Mouse (Mus musculus): ENCODE measurements around the gene Cd300lg. TPM values are rescaled to one million over a fixed set of nuclear protein-coding genes. Genes with fewer than 3 reads are reported as not detected.
A peak's percentile ranks its signal among the peaks of the same experiment; 100 is the strongest.

The Cd300lg gene
- polyA plus RNA-seq, 1 experiment = not detected

GRCm38 (mm10) chr11:102025991-102026660 lies 15.2 kb upstream of the Cd300lg start:
- Histone ChIP-seq H3K27me3 (ENCODE audit: control insufficient read depth, insufficient read depth, insufficient read length) (peaks cover 19% of the 10 kb centered on the region), H3ac (ENCODE audit: control insufficient read depth, insufficient read length) (peak overlapping the region; percentile 34), H3K36me3 (ENCODE audit: control insufficient read depth, insufficient read depth) (no peaks in the 10 kb centered on the region), H3K4me2 (ENCODE audit: low read depth) (peak overlapping the region; percentile 58), H3K4me3 (peak overlapping the region; percentile 9), H3K79me2 (ENCODE audit: control insufficient read depth, insufficient read depth) (no peaks in the 10 kb centered on the region)
- TF ChIP-seq TCF3 (IDR thresholded peaks at IDR 0.05; ENCODE audit: insufficient read length, low read depth) (no peak), MYOD1 (IDR thresholded peaks at IDR 0.05; ENCODE audit: control insufficient read depth in 1 of 3, insufficient read length in 2 of 3, low read depth in 2 of 3) (no peak), SRF (IDR thresholded peaks at IDR 0.05; ENCODE audit: control insufficient read depth, insufficient read length, low read depth) (no peak), TCF12 (IDR thresholded peaks at IDR 0.05; ENCODE audit: insufficient read depth, poor library complexity, severe bottlenecking) (no peak), USF1 (IDR thresholded peaks at IDR 0.05; ENCODE audit: low read depth) (no peak), CEBPB (IDR thresholded peaks at IDR 0.05; ENCODE audit: insufficient read depth, poor library complexity, severe bottlenecking) (no peak), REST (IDR thresholded peaks at IDR 0.05; ENCODE audit: insufficient read depth, insufficient read length) (no peak), E2F4 (IDR thresholded peaks at IDR 0.05; ENCODE audit: insufficient read depth) (no peak), POLR2AphosphoS2 (IDR thresholded peaks at IDR 0.05; ENCODE audit: insufficient read length, low read depth) (no peak), MYOG (IDR thresholded peaks at IDR 0.05; ENCODE audit: control insufficient read depth in 1 of 3, insufficient read depth in 1 of 3, insufficient read length in 2 of 3, low read depth in 2 of 3) (no peak), POLR2A (IDR thresholded peaks at IDR 0.05; ENCODE audit: insufficient read length, low read depth) (no peak), MAX (IDR thresholded peaks at IDR 0.05; ENCODE audit: low read depth) (no peak)

GRCm38 (mm10) chr11:102026694-102027360 lies 14.5 kb upstream of the Cd300lg start:
- peak overlapping the region; percentile 34 for H3ac ChIP-seq (ENCODE audit: control insufficient read depth, insufficient read length)
- TF ChIP-seq CEBPB (IDR thresholded peaks at IDR 0.05; ENCODE audit: insufficient read depth, poor library complexity, severe bottlenecking) (no peak), USF1 (IDR thresholded peaks at IDR 0.05; ENCODE audit: low read depth) (no peak), POLR2A (IDR thresholded peaks at IDR 0.05; ENCODE audit: insufficient read length, low read depth) (no peak)
- H3K27me3 ChIP-seq (ENCODE audit: control insufficient read depth, insufficient read depth, insufficient read length) = peaks cover 22% of the 10 kb centered on the region
- peak overlapping the region; percentile 58 for H3K4me2 ChIP-seq (ENCODE audit: low read depth)
- H3K36me3 ChIP-seq (ENCODE audit: control insufficient read depth, insufficient read depth) = no peaks in the 10 kb centered on the region
- peak overlapping the region; percentile 9 for H3K4me3 ChIP-seq
- no peaks in the 10 kb centered on the region for H3K79me2 ChIP-seq (ENCODE audit: control insufficient read depth, insufficient read depth)

GRCm38 (mm10) chr11:102027361-102028017 lies 13.8 kb upstream of the Cd300lg start:
- peak overlapping the region; percentile 51 for H3K4me2 ChIP-seq (ENCODE audit: low read depth)
- H3ac ChIP-seq (ENCODE audit: control insufficient read depth, insufficient read length) = no peak overlapping the region
- H3K27me3 ChIP-seq (ENCODE audit: control insufficient read depth, insufficient read depth, insufficient read length) = peaks cover 22% of the 10 kb centered on the region
- no peaks in the 10 kb centered on the region for H3K79me2 ChIP-seq (ENCODE audit: control insufficient read depth, insufficient read depth)
- H3K4me3 ChIP-seq = peak overlapping the region; percentile 9
- H3K36me3 ChIP-seq (ENCODE audit: control insufficient read depth, insufficient read depth) = no peaks in the 10 kb centered on the region
- TF ChIP-seq CEBPB (IDR thresholded peaks at IDR 0.05; ENCODE audit: insufficient read depth, poor library complexity, severe bottlenecking) (no peak), USF1 (IDR thresholded peaks at IDR 0.05; ENCODE audit: low read depth) (no peak), REST (IDR thresholded peaks at IDR 0.05; ENCODE audit: insufficient read depth, insufficient read length) (no peak), TCF12 (IDR thresholded peaks at IDR 0.05; ENCODE audit: insufficient read depth, poor library complexity, severe bottlenecking) (no peak), POLR2A (IDR thresholded peaks at IDR 0.05; ENCODE audit: insufficient read length, low read depth) (no peak), MAX (IDR thresholded peaks at IDR 0.05; ENCODE audit: low read depth) (no peak)

GRCm38 (mm10) chr11:102028087-102028816 lies 13.1 kb upstream of the Cd300lg start, which contains the start of gene Mpp3:
Mpp3 (minus strand) TSS chr11:102028461.
- H3ac ChIP-seq (ENCODE audit: control insufficient read depth, insufficient read length) = no peak within 1 kb of the TSS

GRCm38 (mm10) chr11:102029304-102029703 lies 12.0 kb upstream of the Cd300lg start:
- H3K79me2 ChIP-seq (ENCODE audit: control insufficient read depth, insufficient read depth) = no peaks in the 10 kb centered on the region
- no peak overlapping the region for H3K4me2 ChIP-seq (ENCODE audit: low read depth)
- no peaks in the 10 kb centered on the region for H3K36me3 ChIP-seq (ENCODE audit: control insufficient read depth, insufficient read depth)
- no peak overlapping the region for H3K4me3 ChIP-seq
- TF ChIP-seq POLR2A (IDR thresholded peaks at IDR 0.05; ENCODE audit: insufficient read length, low read depth) = no peak
- TF ChIP-seq TCF12 (IDR thresholded peaks at IDR 0.05; ENCODE audit: insufficient read depth, poor library complexity, severe bottlenecking) = no peak
- TF ChIP-seq SRF (IDR thresholded peaks at IDR 0.05; ENCODE audit: control insufficient read depth, insufficient read length, low read depth) = no peak
- no peak for TF ChIP-seq MYOG (IDR thresholded peaks at IDR 0.05; ENCODE audit: control insufficient read depth in 1 of 3, insufficient read depth in 1 of 3, insufficient read length in 2 of 3, low read depth in 2 of 3)
- TF ChIP-seq MYOD1 (IDR thresholded peaks at IDR 0.05; ENCODE audit: control insufficient read depth in 1 of 3, insufficient read length in 2 of 3, low read depth in 2 of 3) = no peak
- no peak for TF ChIP-seq MAX (IDR thresholded peaks at IDR 0.05; ENCODE audit: low read depth)
- no peak for TF ChIP-seq E2F4 (IDR thresholded peaks at IDR 0.05; ENCODE audit: insufficient read depth)
- no peak for TF ChIP-seq REST (IDR thresholded peaks at IDR 0.05; ENCODE audit: insufficient read depth, insufficient read length)
- TF ChIP-seq TCF3 (IDR thresholded peaks at IDR 0.05; ENCODE audit: insufficient read length, low read depth) = no peak
- TF ChIP-seq USF1 (IDR thresholded peaks at IDR 0.05; ENCODE audit: low read depth) = no peak
- no peak for TF ChIP-seq POLR2AphosphoS2 (IDR thresholded peaks at IDR 0.05; ENCODE audit: insufficient read length, low read depth)
- TF ChIP-seq CEBPB (IDR thresholded peaks at IDR 0.05; ENCODE audit: insufficient read depth, poor library complexity, severe bottlenecking) = no peak
- H3K27me3 ChIP-seq (ENCODE audit: control insufficient read depth, insufficient read depth, insufficient read length) = peaks cover 32% of the 10 kb centered on the region
- no peak overlapping the region for H3ac ChIP-seq (ENCODE audit: control insufficient read depth, insufficient read length)

More at GRCm38 (mm10) chr11:102028087-102028816, 13.1 kb upstream of the Cd300lg start, which contains the start of gene Mpp3:
- Histone ChIP-seq H3K79me2 (ENCODE audit: control insufficient read depth, insufficient read depth) (no peaks in the 10 kb centered on the region), H3K27me3 (ENCODE audit: control insufficient read depth, insufficient read depth, insufficient read length) (peaks cover 24% of the 10 kb centered on the region), H3K4me2 (ENCODE audit: low read depth) (peak within 1 kb of the TSS; percentile 51), H3K36me3 (ENCODE audit: control insufficient read depth, insufficient read depth) (no peaks in the 10 kb centered on the region), H3K4me3 (peak within 1 kb of the TSS; percentile 9)
- TF ChIP-seq MYOD1 (IDR thresholded peaks at IDR 0.05; ENCODE audit: control insufficient read depth in 1 of 3, insufficient read length in 2 of 3, low read depth in 2 of 3) = no peak

Measured in myocyte (in vitro differentiated cells).